Mouse (Mus musculus) midbrain, embryonic 14.5 days (tissue): ENCODE data around the gene Celf6. TPM values are rescaled to one million over a fixed set of nuclear protein-coding genes. Genes with fewer than 3 reads are reported as not detected.

Experiments
- ATAC-seq: fragments of 200-750 bp; cut with Nextera tagmentation; 2 replicates; pipeline ENCODE4 v1.8.0; 2017; ENCODE audit warnings: moderate number of reproducible peaks, moderate library complexity; ENCODE audit not compliant: low FRiP score, low TSS enrichment
- DNase-seq: peaks from one replicate; pipeline ENCODE4 v3.0.0-alpha.2; 2015
- H3K27ac ChIP-seq: fragments of 300-500 bp; sonication (generic); replicated peaks from 2 replicates; pipeline ENCODE4 v1.5.1; 2014; ENCODE audit warnings: mild to moderate bottlenecking, low read depth, low read length, moderate library complexity
- H3K27me3 ChIP-seq: fragments of 300-500 bp; sonication (generic); 2 replicates; pipeline ENCODE4 v1.6.1; 2014; ENCODE audit warnings: low read length, control low read depth, mixed read lengths; ENCODE audit not compliant: control insufficient read depth, insufficient read depth
- H3K36me3 ChIP-seq: fragments of 300-500 bp; sonication (generic); 2 replicates; pipeline ENCODE4 v1.6.1; 2014; ENCODE audit warnings: low read length, control low read depth; ENCODE audit not compliant: control insufficient read depth, insufficient read depth
- H3K4me1 ChIP-seq: fragments of 300-500 bp; sonication (generic); 2 replicates; pipeline ENCODE4 v1.6.1; 2014; ENCODE audit warnings: mild to moderate bottlenecking, antibody characterized with exemption, low read length, control low read depth; ENCODE audit not compliant: control insufficient read depth, insufficient read depth
- H3K4me2 ChIP-seq: fragments of 300-500 bp; sonication (generic); 2 replicates; pipeline ENCODE4 v1.6.1; 2014; ENCODE audit warnings: mild to moderate bottlenecking, low read length, moderate library complexity
- H3K4me3 ChIP-seq: fragments of 300-500 bp; sonication (generic); replicated peaks from 2 replicates; pipeline ENCODE4 v1.5.1; 2014; ENCODE audit warnings: low read depth, low read length
- H3K9ac ChIP-seq: fragments of 300-500 bp; sonication (generic); replicated peaks from 2 replicates; pipeline ENCODE4 v1.6.1; 2014; ENCODE audit warnings: mild to moderate bottlenecking, low read length, moderate library complexity
- H3K9me3 ChIP-seq: fragments of 300-500 bp; sonication (generic); 2 replicates; pipeline ENCODE4 v1.6.1; 2016; ENCODE audit warnings: low read length, control low read depth, mixed read lengths; ENCODE audit not compliant: control insufficient read depth
- WGBS: fragments of 180-500 bp; shearing (Covaris S2); extraction: QIAGEN DNeasy Blood & Tissue Kit; methylation state at CpG from one replicate; pipeline ENCODE4 v1.1.7; 2014; 5-methylcytosine and 5-hydroxymethylcytosine counted together
- polyA plus RNA-seq: library from polyadenylated mRNA; unstranded; fragments of >200 nt; fragmentation: Nextera tagmentation; extraction: Ambion mirVana; gene quantifications from 2 replicates; pipeline ENCODE4 v1.2.1, GENCODE M21; 2014

Celf6 gene
- polyA plus RNA-seq, 1 experiment from 2014 or later = 35.4 TPM

DNA sequence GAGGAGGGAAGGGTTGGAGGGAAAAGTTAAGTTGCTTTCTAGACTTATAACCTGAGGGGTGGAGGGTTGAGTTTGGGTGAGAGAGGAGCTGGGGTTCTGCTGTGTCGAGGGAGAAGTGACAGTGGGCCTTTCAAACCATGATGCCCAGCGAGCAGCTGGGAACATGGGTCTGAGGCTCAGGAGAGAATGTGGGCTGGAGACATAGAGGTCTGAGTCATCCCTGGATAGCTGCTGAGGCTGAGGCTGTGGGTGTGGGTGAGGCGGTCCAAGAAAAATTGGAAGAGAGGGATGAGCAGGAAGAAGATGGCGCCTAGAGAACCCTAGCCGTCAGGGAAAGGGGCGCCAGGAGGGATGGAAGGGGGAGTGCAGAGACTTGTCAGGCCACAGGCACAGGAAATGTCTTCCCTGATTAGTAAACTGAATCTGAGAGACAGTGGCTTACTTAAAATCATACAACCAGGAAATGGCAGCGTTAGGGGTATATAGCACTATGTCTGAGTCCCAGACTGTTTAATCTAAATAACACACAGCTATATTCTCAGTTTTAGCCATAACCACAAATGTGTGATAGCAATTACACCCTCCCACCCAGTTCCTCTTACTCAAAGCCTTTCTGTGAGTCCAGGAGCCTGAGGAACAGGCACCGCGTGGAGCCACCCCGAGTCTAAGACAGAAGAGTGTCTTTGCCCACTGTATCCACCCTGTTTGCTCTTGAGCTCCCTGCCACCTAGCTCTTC, 12.2 kb downstream of the Celf6 start:
- 81% methylated on average over 10 of the region's 10 CpGs for WGBS
- ATAC-seq (no peak), DNase-seq (no peak)
- Histone ChIP-seq H3K9me3 (no peaks in the 10 kb centered on the region), H3K9ac (peak overlapping the region; percentile 36; the same call in 1 of the 2 replicates), H3K27ac (peak overlapping the region; percentile 57), H3K4me3 (peak overlapping the region; percentile 25), H3K27me3 (no peaks in the 10 kb centered on the region), H3K4me2 (peak overlapping the region; percentile 57), H3K4me1 (peaks cover 25% of the 10 kb centered on the region), H3K36me3 (no peaks in the 10 kb centered on the region)

- Histone ChIP-seq H3K27ac (no peak overlapping the region), H3K4me1 (no peaks in the 10 kb centered on the region), H3K4me3 (no peak overlapping the region), H3K4me2 (no peak overlapping the region), H3K36me3 (peaks cover 29% of the 10 kb centered on the region; the same call in 1 of the 2 replicates), H3K9ac (no peak overlapping the region), H3K9me3 (no peaks in the 10 kb centered on the region), H3K27me3 (no peaks in the 10 kb centered on the region)
- 83% methylated on average over 8 of the region's 8 CpGs for WGBS
- ATAC-seq (no peak), DNase-seq (no peak)
These were observed 23.9 kb downstream of the Celf6 start for GRCm38 (mm10) chr9:59601661-59602060.

DNA sequence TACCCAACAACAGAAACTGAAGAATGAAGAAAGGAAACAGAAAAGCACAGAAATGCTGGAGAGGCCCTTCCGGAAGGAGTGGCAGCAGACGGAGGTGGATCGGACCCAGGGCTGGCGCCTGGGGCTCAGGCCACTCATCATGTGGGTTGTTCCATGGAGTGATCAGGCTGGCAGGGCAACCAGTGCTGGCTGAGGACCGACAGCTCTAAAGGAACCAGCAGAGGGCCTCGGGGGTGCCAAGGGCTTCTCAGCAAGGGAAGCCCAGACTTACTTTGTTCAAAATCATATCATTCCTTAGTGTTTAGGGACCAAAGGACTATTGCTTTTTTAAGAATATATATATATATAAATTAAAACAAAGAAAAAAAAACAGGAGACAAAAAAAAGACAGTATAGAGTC, 28.2 kb downstream of the Celf6 start:
- Histone ChIP-seq H3K4me2 (no peak overlapping the region), H3K27me3 (no peaks in the 10 kb centered on the region), H3K9ac (no peak overlapping the region), H3K27ac (no peak overlapping the region), H3K4me1 (no peaks in the 10 kb centered on the region), H3K36me3 (peaks cover 30% of the 10 kb centered on the region; the same call in 1 of the 2 replicates), H3K9me3 (no peaks in the 10 kb centered on the region), H3K4me3 (no peak overlapping the region)
- DNase-seq = no peak
- 60% methylated on average over 6 of the region's 6 CpGs for WGBS
- ATAC-seq = no peak

GRCm38 (mm10) chr9:59610950-59611349, 33.2 kb downstream of the Celf6 start:
- Histone ChIP-seq H3K4me1 (no peaks in the 10 kb centered on the region), H3K4me3 (no peak overlapping the region), H3K9me3 (no peaks in the 10 kb centered on the region), H3K36me3 (peaks cover 6% of the 10 kb centered on the region; the same call in 1 of the 2 replicates), H3K4me2 (no peak overlapping the region), H3K9ac (no peak overlapping the region), H3K27ac (no peak overlapping the region), H3K27me3 (no peaks in the 10 kb centered on the region)
- 88% methylated on average over 2 of the region's 2 CpGs for WGBS
- ATAC-seq (no peak), DNase-seq (no peak)

- ATAC-seq (no peak), DNase-seq (no peak)
- no peak overlapping the region for H3K4me2 ChIP-seq
- no peak overlapping the region for H3K27ac ChIP-seq
- H3K4me1 ChIP-seq = peaks cover 22% of the 10 kb centered on the region
- H3K9me3 ChIP-seq = no peaks in the 10 kb centered on the region
- 85% methylated on average over 2 of the region's 2 CpGs for WGBS
- no peaks in the 10 kb centered on the region for H3K36me3 ChIP-seq
- no peaks in the 10 kb centered on the region for H3K27me3 ChIP-seq
- H3K4me3 ChIP-seq = no peak overlapping the region
- H3K9ac ChIP-seq = no peak overlapping the region
These were observed 38.1 kb downstream of the Celf6 start for GRCm38 (mm10) chr9:59615797-59616196.

DNA sequence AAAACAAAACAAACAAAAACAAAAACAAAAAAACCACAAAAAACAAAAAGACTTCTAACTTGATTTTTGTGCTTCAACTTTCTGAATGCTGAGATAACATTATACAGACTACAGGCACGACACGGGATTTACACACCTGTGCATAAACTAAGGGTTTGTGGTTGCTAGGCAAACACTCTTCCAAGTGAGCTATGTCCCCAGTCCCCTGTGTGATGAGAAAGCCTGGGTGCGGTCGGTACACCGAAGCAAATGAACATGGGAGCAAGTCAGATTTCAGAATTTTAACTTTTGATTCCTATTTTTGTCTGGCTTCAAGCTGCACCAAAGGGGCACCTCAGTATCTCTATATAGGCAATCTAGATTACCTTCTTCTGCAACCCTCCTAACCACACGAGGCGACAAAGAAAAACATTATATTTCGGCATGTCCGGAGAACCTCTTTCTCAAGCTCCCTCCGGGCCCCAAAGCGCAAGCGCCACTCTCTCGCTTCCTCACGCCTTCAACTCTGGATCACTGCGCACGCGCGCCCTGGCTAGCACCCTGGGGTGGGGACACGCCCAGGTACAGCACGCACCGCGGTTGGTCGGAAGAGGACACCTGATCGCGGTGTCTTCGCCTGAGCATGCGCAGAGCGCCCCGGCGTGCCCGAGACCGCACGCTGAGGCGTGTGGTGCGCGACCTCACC, 39.0 kb downstream of the Celf6 start, which contains the start of gene Parp6:
Gene Parp6 (plus strand): TSS at position 663 of the 685 bp plus-strand sequence.
- Histone ChIP-seq H3K4me2 (peak within 1 kb of the TSS; percentile 74), H3K9me3 (no peaks in the 10 kb centered on the region), H3K4me1 (peaks cover 22% of the 10 kb centered on the region), H3K9ac (peak within 1 kb of the TSS; percentile 93), H3K27ac (peak within 1 kb of the TSS; percentile 93), H3K36me3 (0 out of 2 replicates have a peak, but pooled peaks cover 2% of the 10 kb centered on the region), H3K27me3 (no peaks in the 10 kb centered on the region), H3K4me3 (peak within 1 kb of the TSS; percentile 87)
- ATAC-seq (peak; percentile 99), DNase-seq (peak; percentile 100)
- 1% methylated on average over 36 of the region's 36 CpGs for WGBS

DNA sequence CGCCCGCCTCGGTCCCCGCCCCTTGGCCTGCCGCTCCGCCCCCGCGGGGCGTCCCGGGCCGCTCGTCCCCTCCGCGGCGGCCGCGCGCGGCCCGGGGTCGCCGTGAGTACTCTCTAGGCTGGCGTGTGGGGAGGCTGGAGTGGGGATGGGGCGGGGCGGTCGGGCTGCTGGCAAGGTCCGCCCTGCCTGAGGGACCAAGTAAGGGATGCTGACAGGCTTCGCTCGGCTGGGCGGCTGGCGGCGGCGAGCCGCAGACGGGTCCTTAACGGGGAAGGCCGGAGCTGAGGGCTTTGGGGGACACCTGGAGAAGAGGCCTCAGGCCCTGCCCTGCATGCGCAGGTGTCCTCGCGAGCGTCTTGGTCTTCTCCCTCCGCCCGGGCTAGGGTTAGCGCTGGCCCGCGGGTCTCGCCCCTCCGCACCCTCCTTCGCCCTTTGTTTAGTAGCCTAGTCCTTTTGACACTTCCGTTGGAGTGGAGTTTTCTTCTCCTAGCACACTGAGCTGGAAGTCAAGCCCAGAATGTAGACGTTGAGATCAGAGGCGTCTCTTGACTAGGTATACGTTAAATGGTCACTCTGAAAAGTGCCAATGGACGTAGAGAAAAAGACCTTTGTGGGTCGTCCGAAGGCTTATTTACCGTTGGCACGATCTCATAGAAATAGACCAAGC, 39.7 kb downstream of the Celf6 start:
- peak overlapping the region; percentile 74 for H3K4me2 ChIP-seq

DNA sequence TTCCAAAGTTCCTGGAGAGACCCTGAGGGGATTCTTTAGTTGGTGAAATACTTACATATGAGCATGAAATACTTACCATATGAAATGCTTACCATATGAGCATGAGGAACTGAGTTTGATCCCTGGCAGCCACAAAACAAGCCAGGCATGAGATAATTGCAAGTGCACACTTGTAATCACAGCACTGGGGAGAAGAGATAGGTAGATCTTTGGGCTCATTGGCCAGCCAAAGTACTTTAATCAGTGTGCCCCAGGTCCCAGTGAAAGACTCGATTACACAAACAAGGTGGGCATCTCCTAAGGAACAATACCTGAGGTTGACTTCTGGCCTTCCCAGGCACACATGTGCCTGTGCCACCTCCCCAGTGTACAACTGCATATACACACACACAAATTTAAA, 60.7 kb downstream of the Celf6 start:
- no peak overlapping the region for H3K27ac ChIP-seq
- 85% methylated on average over 1 of the region's 1 CpGs for WGBS
- no peaks in the 10 kb centered on the region for H3K27me3 ChIP-seq
- H3K36me3 ChIP-seq = peaks cover 90% of the 10 kb centered on the region
- DNase-seq (no peak), ATAC-seq (no peak)
- no peak overlapping the region for H3K4me3 ChIP-seq
- no peak overlapping the region for H3K9ac ChIP-seq
- no peaks in the 10 kb centered on the region for H3K4me1 ChIP-seq
- no peaks in the 10 kb centered on the region for H3K9me3 ChIP-seq
- H3K4me2 ChIP-seq = no peak overlapping the region

More for the DNA sequence above, 39.7 kb downstream of the Celf6 start:
- under 1% methylated on average over 57 of the region's 58 CpGs for WGBS
- H3K9me3 ChIP-seq = no peaks in the 10 kb centered on the region
- H3K36me3 ChIP-seq = peaks cover 9% of the 10 kb centered on the region; the same call in 1 of the 2 replicates
- peak overlapping the region; percentile 93 for H3K27ac ChIP-seq
- peak overlapping the region; percentile 93 for H3K9ac ChIP-seq
- ATAC-seq = no peak; the same call in 1 of the 2 replicates
- peaks cover 22% of the 10 kb centered on the region for H3K4me1 ChIP-seq
- peak overlapping the region; percentile 87 for H3K4me3 ChIP-seq
- no peak for DNase-seq
- H3K27me3 ChIP-seq = no peaks in the 10 kb centered on the region
